Mouse (Mus musculus) cerebellum, adult 9-11 months (tissue): ENCODE results near the gene Osbpl11.
"Not testable (repeated sequence)": the region's sequence is repeated elsewhere in the genome, so short reads cannot be mapped to it uniquely, and the experiment has no call there.

Experiments used
- DNase-seq: peaks from one replicate; pipeline ENCODE4 v3.0.0; 2022

Gene Osbpl11

GRCm38 (mm10) chr16:33184901-33185260, at the start of gene Osbpl11:
Osbpl11 (plus strand) TSS chr16:33185071.
- DNase-seq: peak; percentile 95

DNA sequence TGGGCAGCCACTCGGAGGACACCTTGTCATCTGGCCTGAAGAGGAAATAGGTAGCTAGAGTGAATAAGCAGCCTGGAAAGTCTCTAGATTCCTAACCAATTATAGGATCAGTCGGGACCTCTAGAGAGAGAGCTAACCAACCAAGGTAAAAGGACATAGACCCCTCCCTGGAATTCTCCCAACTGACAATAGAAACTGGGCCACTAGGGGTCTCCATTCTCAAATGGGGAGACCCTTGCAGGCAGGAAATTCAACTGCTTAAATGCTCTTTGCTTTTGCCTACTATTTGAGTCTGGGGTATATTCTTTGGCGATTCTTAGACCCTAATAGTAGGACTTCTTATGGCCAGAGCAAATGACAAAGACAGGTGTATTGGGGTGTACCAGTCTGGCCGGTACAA, 49.7 kb upstream of the Osbpl11 start:
- DNase-seq: no peak

DNA sequence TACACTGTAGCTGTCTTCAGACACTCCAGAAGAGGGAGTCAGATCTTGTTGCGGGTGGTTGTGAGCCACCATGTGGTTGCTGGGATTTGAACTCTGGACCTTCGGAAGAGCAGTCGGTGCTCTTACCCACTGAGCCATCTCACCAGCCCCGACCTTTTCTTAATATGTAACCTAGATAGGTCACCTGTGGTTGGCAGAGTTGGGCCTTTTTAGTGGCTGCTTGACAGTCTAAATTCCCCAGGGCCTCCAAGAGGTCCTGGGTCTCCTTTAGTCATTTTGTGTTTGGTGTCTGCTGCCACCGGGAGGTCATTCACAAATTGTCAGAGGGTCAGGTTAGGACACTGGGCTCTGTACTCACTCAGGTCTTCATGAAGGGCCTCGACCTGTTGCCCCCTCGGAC, 45.8 kb upstream of the Osbpl11 start:
- not testable (repeated sequence) for DNase-seq

- DNase-seq: no peak
These were observed 43.1 kb upstream of the Osbpl11 start for GRCm38 (mm10) chr16:33141758-33142280.

DNA sequence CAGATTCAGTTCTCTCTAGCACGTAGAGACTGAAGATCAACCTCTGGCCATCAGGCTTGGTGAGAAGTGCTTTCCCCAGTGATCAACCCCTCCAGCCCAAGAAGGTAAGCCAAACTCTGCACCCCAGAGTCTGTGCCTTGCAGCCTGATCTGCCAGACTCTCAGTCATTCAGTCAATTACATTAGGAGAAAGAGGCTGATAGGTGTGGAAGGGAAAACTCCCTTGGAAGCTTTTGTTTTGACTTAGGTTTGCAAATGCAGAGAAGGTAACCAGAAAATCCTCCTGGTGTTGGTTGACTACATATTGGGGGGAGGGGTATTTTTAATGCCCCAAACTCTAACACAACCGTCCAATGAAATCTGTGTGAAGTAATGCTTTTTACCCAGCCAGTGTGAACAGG, 41.4 kb upstream of the Osbpl11 start:
- DNase-seq: no peak

GRCm38 (mm10) chr16:33146185-33146584, 38.7 kb upstream of the Osbpl11 start:
- no peak for DNase-seq

DNA sequence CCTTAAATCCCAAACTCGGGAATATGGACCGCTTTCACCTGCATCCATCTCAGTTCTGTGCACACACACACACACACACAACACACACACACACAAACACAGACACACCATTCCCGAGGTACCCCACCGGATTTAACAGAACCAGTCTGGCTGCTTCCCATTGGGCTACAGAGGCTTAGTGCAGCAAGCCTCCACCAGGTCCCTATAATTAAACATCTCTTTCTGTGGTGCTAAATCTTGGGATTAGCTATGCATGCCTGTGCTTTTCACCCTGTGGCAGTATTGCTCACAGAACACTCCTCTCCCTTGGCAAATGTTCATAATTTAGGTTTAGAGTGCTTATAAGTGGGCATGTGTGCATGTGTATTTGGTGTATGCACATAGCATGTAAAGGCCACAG, 36.7 kb upstream of the Osbpl11 start:
- DNase-seq: no peak

- not testable (repeated sequence) for DNase-seq
These were observed 34.0 kb upstream of the Osbpl11 start for GRCm38 (mm10) chr16:33150875-33151274.

GRCm38 (mm10) chr16:33151558-33151957, 33.3 kb upstream of the Osbpl11 start:
- peak; percentile 73 for DNase-seq

DNA sequence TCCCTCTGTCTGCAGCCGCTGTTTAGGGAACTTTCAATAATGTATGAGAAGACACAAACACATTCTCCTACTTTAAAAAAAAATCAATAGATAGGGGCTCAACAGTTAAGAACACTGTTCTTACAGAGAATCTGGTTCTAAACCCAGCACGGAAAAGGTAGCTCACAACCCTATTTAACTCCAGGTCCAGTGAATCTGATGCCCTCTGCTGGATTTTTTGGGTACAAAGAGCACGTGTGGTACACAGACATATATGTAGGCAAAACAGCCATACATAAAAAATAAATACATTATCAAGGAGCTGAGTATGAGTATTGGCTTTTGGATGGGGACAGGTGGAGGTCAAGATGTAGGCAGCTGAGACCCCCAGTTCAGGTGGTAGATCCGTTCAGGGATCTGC, 29.9 kb upstream of the Osbpl11 start:
- peak; percentile 20 for DNase-seq

DNA sequence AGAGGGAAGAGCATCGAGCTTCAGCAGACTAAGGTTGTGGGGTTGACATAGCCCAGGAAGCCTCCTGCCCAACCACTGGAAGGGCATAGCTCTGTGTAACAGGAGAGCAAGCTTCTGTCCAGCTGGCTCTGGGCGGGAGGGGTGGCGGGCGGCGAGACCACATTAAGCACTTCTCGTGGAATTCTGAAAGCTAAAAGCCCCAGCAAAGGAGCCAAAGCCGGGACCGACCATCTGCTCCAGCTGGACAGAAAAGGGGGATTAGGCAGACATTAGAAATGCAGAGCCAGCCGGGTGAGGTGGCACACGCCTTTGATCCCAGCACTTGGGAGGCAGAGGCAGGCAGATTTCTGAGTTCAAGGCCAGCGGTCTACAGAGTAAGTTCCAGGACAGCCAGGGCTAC, 26.9 kb upstream of the Osbpl11 start:
- no peak for DNase-seq

DNA sequence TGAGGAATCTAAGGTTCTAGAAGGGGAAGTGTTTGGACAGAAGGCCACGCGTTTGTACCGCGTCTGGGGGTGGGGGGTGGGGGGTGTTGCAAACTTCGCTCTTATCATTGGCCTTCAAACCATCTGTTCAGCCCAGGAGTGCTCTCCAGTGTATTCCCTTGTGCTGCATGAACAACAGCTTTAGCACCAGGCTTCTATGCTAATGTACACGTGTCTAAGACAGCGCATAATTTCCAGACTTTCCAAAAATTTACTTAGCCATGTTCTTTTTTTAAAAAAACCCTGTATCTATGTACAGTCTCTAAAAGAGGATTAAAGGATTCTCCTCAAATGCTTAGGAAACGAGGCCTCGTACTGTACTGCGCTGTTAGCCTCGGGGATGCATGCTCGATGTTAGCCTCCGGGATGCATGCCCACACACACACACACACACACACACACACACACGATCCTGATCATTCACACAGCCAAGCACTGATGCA, 26.2 kb upstream of the Osbpl11 start:
- no peak for DNase-seq

DNA sequence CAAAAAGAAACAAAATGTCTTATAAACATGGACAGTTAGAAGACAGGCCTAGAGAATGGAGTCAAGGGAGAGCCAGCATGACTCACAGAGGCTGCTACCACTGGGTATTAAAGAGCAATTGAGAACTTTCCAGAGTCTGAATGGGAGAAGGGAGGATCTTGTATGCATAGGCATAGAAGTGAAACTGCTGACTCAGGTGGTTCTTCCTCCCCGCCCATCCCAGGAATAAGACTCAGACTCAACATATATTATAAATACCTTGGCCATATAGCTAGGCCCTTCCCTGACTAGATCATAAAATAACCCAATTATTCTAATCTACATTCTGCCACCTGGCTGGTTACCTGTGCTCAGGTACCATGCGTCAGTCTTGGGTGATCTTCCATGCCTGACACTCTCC, 25.5 kb upstream of the Osbpl11 start:
- DNase-seq: no peak

- no peak for DNase-seq
These were observed 21.4 kb upstream of the Osbpl11 start for GRCm38 (mm10) chr16:33163330-33164090.

GRCm38 (mm10) chr16:33166284-33166683, 18.6 kb upstream of the Osbpl11 start:
- not testable (repeated sequence) for DNase-seq

- no peak for DNase-seq
These were observed 17.3 kb upstream of the Osbpl11 start for GRCm38 (mm10) chr16:33167537-33167936.

DNA sequence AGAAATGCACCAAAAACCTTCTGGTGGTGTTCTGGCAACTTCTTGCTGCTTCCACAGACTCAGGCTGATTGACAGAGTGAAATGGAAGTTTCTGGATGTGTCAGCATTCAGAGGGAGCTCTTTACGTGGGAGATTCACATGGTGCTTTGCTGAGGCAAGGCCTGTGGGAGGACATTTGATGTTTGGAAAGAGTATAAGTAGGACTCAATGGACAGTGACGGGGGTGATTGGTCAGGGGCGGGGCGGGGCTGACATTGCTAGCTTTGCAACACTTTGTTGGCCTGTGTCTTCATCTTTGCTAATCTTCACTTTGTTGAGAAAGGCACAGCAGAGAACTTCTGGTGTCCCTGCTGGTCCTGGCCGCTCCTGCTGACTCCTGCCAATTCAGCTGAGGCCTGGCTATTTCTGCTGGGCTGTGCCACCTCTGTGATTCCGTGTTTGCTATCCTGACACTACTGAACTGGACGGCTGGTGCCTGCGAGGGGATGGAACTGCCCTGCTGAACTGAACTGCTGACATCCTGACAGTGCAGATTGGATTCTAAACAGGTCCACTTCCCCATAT, 15.3 kb upstream of the Osbpl11 start:
- DNase-seq: no peak

DNA sequence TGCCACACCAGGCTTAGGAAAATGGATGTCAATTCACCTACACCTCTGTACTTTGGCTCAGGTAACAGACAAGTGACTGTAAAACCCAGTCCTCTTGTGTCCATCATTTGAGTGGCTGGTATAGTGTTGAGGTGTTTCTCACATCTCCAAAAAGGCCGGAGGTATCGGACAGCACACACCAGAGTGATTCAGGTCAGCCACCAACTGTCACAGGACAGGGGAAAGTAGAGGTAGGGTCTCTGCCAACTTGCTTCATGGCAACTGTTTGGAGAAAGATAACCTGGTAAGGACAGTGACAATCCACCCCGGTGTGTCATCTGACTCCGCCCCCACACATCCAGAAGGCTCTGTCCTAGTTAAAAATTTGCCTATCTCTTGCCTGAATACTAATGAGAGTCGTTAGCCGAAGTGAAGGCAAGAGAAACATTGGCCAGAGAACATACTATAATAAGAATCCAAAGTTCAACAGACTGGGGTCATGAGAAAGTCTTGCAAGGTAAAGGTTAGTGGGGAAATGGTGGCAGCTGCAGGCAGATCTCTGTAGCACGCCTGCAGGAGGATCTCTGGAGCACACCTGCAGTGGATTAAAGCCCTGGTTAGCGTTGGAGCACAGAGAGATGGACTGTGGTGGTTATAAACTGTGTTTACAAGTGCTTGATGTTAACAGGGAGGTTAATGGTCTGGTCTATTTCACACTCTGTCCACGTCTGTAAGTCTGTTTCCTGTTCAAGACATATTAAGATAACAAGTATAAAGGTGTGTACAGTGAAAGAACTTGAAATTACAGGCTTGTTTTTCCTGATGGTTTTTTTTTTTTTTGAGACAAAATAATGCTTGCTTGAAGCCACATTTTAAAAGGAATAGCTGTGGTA, 13.9 kb upstream of the Osbpl11 start:
- no peak for DNase-seq

DNA sequence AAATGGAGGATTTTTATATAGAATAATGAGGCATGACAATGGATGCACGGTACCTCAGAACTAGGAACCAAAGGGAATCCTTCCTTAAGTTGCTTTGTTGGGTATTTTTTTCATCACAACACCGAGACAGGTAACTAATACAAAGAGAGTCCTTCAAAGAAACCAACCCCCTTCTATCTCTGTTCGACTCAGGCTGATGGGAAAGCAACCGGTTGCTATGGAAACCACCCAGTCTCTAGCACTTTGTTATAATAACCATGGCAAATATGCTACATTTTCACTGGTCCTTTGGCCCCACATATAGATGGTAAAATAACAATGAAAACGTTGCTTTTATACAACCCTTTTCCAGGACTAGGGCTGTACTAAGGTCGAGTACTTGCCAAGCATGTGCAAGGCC, 13.1 kb upstream of the Osbpl11 start:
- DNase-seq: no peak

GRCm38 (mm10) chr16:33173151-33173550, 11.7 kb upstream of the Osbpl11 start:
- no peak for DNase-seq

DNA sequence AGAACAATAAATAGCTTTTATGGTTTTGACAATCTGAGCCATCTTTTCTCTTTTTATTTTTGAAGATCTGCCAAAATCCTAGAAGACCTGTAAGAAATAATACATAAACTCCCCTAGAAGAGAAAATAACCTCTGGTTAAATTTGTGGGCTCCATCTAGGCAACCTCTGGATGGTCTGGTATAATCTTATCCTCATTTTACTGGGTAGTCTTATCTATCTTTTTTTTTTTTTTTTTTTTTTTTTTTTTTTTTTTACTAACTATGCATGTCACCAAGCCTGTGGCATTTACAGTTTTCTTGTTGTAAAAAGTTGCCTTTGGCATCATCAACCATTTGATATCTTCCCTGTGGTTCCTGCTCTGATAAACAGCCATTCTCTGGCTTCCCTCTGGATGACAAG, 10.2 kb upstream of the Osbpl11 start:
- DNase-seq: no peak

GRCm38 (mm10) chr16:33176831-33177230, 8.0 kb upstream of the Osbpl11 start:
- DNase-seq: not testable (repeated sequence)

DNA sequence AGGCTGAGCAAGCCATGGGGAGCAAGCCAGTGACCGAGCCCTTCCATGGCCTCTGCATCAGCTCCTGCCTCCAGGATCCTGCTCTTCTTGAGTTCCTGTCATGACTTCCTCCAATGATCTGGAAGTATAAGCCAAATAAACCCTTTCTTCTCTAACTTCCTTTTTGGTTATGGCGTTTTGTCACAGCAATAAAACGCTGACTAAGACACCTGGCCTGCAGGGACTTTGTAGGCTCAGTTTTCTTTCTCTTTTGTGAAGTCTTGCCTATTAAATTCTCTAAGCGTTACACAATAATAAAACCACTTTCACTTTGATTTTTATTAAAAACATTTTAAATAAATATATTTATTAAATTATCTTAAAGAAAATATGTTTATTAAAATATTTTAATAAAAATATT, 7.1 kb upstream of the Osbpl11 start:
- no peak for DNase-seq
